ENCODE assay signal across 14 mouse cellular contexts in the genomic region with DNA sequence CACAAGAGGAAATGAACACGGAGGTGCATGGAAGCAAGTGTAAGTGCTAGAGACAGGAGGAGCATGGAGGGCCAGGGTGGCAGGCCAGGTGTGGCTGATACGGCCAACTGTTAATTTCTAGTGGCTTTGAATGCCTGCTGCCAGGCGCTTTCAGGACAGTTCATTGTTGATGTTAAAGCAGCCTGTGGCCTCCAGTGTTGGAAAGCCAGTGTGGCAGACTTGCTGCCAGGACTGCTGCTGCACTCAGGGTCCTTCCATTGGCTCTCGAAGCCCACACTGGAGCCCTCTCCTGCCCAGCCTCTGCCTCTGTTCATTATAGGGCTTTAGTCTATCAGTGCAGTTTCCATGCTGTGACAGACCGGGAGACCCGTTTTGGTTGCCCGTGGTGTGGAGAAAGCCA. TPM values are rescaled to one million over a fixed set of nuclear protein-coding genes. Genes with fewer than 3 reads are reported as not detected.
DNase-seq lines count a peak whose midpoint lies in the region; ATAC-seq and TF ChIP-seq lines count a peak whose summit lies in the region.
"Had no signal": no experiment of that assay in that cellular context is flagged by ENCODE, and none has a peak within 500 bp of the region (broad histone marks: within the 10 kb centered on the region; RNA-seq: fewer than 3 reads in every experiment).

No protein-coding gene starts in this region.

- H3K4me1 ChIP-seq in heart, adult 2 months (ENCODE audit: control insufficient read depth, insufficient read depth, low read length), result peaks cover 50% of the 10 kb centered on the region
- peaks cover 88% of the 10 kb centered on the region for H3K4me1 ChIP-seq in hindbrain, embryonic 12.5 days
- H3K4me1 ChIP-seq in hindbrain, embryonic 11.5 days (replicated peaks; ENCODE audit: control insufficient read depth, insufficient read depth, low read length), result peaks cover 14% of the 10 kb centered on the region
- peaks cover 22% of the 10 kb centered on the region for H3K4me1 ChIP-seq in midbrain, postnatal 0 days (ENCODE audit: insufficient read depth, low read length)
- peaks cover 33% of the 10 kb centered on the region for H3K4me1 ChIP-seq in midbrain, embryonic 11.5 days (ENCODE audit: control insufficient read depth, insufficient read depth, low read length)
- peaks cover 16% of the 10 kb centered on the region; the same call in 1 of the 2 replicates for H3K4me1 ChIP-seq in stomach, postnatal 0 days (replicated peaks; ENCODE audit: control insufficient read depth, insufficient read depth)

- peak overlapping the region; percentile 27; the same call in 1 of the 2 replicates for H3K27ac ChIP-seq in heart, adult 2 months
- H3K27ac ChIP-seq in hindbrain, embryonic 12.5 days, result no peak overlapping the region
- no peak overlapping the region for H3K27ac ChIP-seq in hindbrain, embryonic 11.5 days (ENCODE audit: low read depth, low read length)
- no peak overlapping the region for H3K27ac ChIP-seq in midbrain, postnatal 0 days (ENCODE audit: low read depth, low read length)
- no peak overlapping the region for H3K27ac ChIP-seq in midbrain, embryonic 11.5 days (ENCODE audit: low read depth, low read length)
- no peak overlapping the region for H3K27ac ChIP-seq in stomach, postnatal 0 days (replicated peaks)

- no peak for TF ChIP-seq EP300 in heart, adult 2 months (IDR thresholded peaks at IDR 0.05; ENCODE audit: insufficient read depth, low read depth, low read length)
- TF ChIP-seq EP300 in stomach, postnatal 0 days (optimal IDR thresholded peaks at IDR 0.05), result no peak

- no peak for TF ChIP-seq CTCF in heart, adult 2 months (IDR thresholded peaks at IDR 0.05)
- no peak for TF ChIP-seq CTCF in midbrain, postnatal 0 days (IDR thresholded peaks at IDR 0.05)
- TF ChIP-seq CTCF in stomach, postnatal 0 days (IDR thresholded peaks at IDR 0.05; ENCODE audit: low read depth), result no peak

- no peak for ATAC-seq in hindbrain, embryonic 12.5 days (ENCODE audit: low FRiP score)
- no peak for ATAC-seq in hindbrain, embryonic 11.5 days (ENCODE audit: low FRiP score)
- ATAC-seq in midbrain, postnatal 0 days (ENCODE audit: low FRiP score), result no peak
- ATAC-seq in midbrain, embryonic 11.5 days (ENCODE audit: low FRiP score), result no peak
- ATAC-seq in stomach, postnatal 0 days (ENCODE audit: low FRiP score, low TSS enrichment), result peak; percentile 4; the same call in 1 of the 2 replicates
- ATAC-seq: intestine, postnatal 0 days; lung, postnatal 0 days had no signal

- peak in 1 of 2 experiments; percentile 35 for DNase-seq in heart, adult 2 months
- no peak for DNase-seq in heart, postnatal 10 days
- DNase-seq in hindbrain, embryonic 11.5 days (ENCODE audit: low spot score), result no peak
- peak; percentile 55 for DNase-seq in midbrain, postnatal 0 days (ENCODE audit: low spot score)
- DNase-seq in midbrain, embryonic 11.5 days (ENCODE audit: low spot score, missing footprints), result no peak
- DNase-seq in stomach, postnatal 0 days (ENCODE audit: low spot score), result no peak
- DNase-seq: cerebellum, adult 18-20 months; liver; midbrain, embryonic 14.5 days; right cerebral cortex, adult 18-20 months; thymus, postnatal 25 days had no signal

- H3K27me3 ChIP-seq in heart, adult 2 months (ENCODE audit: control insufficient read depth, insufficient read depth, low read length), result no peaks in the 10 kb centered on the region
- H3K27me3 ChIP-seq in hindbrain, embryonic 12.5 days, result no peaks in the 10 kb centered on the region
- H3K27me3 ChIP-seq in hindbrain, embryonic 11.5 days (ENCODE audit: control insufficient read depth, insufficient read depth, low read length), result no peaks in the 10 kb centered on the region
- no peaks in the 10 kb centered on the region for H3K27me3 ChIP-seq in midbrain, postnatal 0 days (ENCODE audit: insufficient read depth, low read length)
- no peaks in the 10 kb centered on the region for H3K27me3 ChIP-seq in midbrain, embryonic 11.5 days (ENCODE audit: control insufficient read depth, insufficient read depth, low read length)
- no peaks in the 10 kb centered on the region for H3K27me3 ChIP-seq in stomach, postnatal 0 days (ENCODE audit: control insufficient read depth, insufficient read depth, low read length)

- intact Hi-C loops in heart, adult 2 months (cut with DNase I), result no loop called here
- intact Hi-C loops in heart, postnatal 10 days (cut with DNase I), result no loop called here

- no peaks in the 10 kb centered on the region for H3K9me3 ChIP-seq in hindbrain, embryonic 12.5 days (replicated peaks)
- H3K9me3 ChIP-seq in hindbrain, embryonic 11.5 days (ENCODE audit: control insufficient read depth, low read length), result no peaks in the 10 kb centered on the region
- no peaks in the 10 kb centered on the region for H3K9me3 ChIP-seq in midbrain, postnatal 0 days (ENCODE audit: low read length)
- H3K9me3 ChIP-seq in midbrain, embryonic 11.5 days (ENCODE audit: control insufficient read depth, low read length), result no peaks in the 10 kb centered on the region
- no peaks in the 10 kb centered on the region for H3K9me3 ChIP-seq in stomach, postnatal 0 days (ENCODE audit: control insufficient read depth, low read length)

- 35% methylated on average over 7 of the region's 7 CpGs for WGBS in heart, adult 2 months
- WGBS in hindbrain, embryonic 12.5 days, result 65% methylated on average over 7 of the region's 7 CpGs
- WGBS in hindbrain, embryonic 11.5 days, result 68% methylated on average over 7 of the region's 7 CpGs
- 48% methylated on average over 7 of the region's 7 CpGs for WGBS in midbrain, postnatal 0 days
- 66% methylated on average over 7 of the region's 7 CpGs for WGBS in midbrain, embryonic 11.5 days
- whole genome bisulfite sequencing in stomach, postnatal 0 days, result 46% methylated on average over 7 of the region's 7 CpGs

- H3K4me2 ChIP-seq in hindbrain, embryonic 12.5 days (replicated peaks), result no peak overlapping the region
- no peak overlapping the region for H3K4me2 ChIP-seq in hindbrain, embryonic 11.5 days (replicated peaks; ENCODE audit: low read depth, low read length)
- no peak overlapping the region for H3K4me2 ChIP-seq in midbrain, postnatal 0 days (ENCODE audit: low read depth, low read length, poor library complexity, severe bottlenecking)
- H3K4me2 ChIP-seq in midbrain, embryonic 11.5 days, result no peak overlapping the region
- no peak overlapping the region for H3K4me2 ChIP-seq in stomach, postnatal 0 days (replicated peaks; ENCODE audit: low read depth)

- H3K4me3 ChIP-seq in heart, adult 2 months, result no peak overlapping the region
- no peak overlapping the region for H3K4me3 ChIP-seq in hindbrain, embryonic 12.5 days
- no peak overlapping the region for H3K4me3 ChIP-seq in hindbrain, embryonic 11.5 days (ENCODE audit: low read depth, low read length)
- no peak overlapping the region for H3K4me3 ChIP-seq in midbrain, postnatal 0 days (ENCODE audit: low read depth, low read length)
- H3K4me3 ChIP-seq in midbrain, embryonic 11.5 days (ENCODE audit: low read depth, low read length), result no peak overlapping the region
- H3K4me3 ChIP-seq in stomach, postnatal 0 days (ENCODE audit: low read depth, low read length), result no peak overlapping the region

- H3K79me2 ChIP-seq in heart, adult 2 months (replicated peaks; ENCODE audit: control insufficient read depth, insufficient read depth, low read length), result peaks cover 19% of the 10 kb centered on the region

- no peak overlapping the region for H3K9ac ChIP-seq in heart, adult 2 months (ENCODE audit: low read depth, low read length)
- 0 out of 2 replicates have a peak overlapping the region, but pooled peaks have one; percentile 6 for H3K9ac ChIP-seq in hindbrain, embryonic 12.5 days
- H3K9ac ChIP-seq in hindbrain, embryonic 11.5 days (ENCODE audit: low read depth, low read length), result no peak overlapping the region
- H3K9ac ChIP-seq in midbrain, postnatal 0 days (replicated peaks; ENCODE audit: low read length, poor library complexity, severe bottlenecking), result no peak overlapping the region
- H3K9ac ChIP-seq in midbrain, embryonic 11.5 days (ENCODE audit: low read length), result no peak overlapping the region
- no peak overlapping the region for H3K9ac ChIP-seq in stomach, postnatal 0 days (ENCODE audit: low read length)

- no peak for TF ChIP-seq POLR2A in heart, adult 2 months (IDR thresholded peaks at IDR 0.05; ENCODE audit: insufficient read depth, low read depth, low read length)

- H3K36me3 ChIP-seq in heart, adult 2 months (ENCODE audit: control insufficient read depth, insufficient read depth, low read length), result peaks cover 18% of the 10 kb centered on the region
- H3K36me3 ChIP-seq in hindbrain, embryonic 12.5 days, result peaks cover 6% of the 10 kb centered on the region; the same call in 1 of the 2 replicates
- H3K36me3 ChIP-seq in hindbrain, embryonic 11.5 days (ENCODE audit: control insufficient read depth, insufficient read depth, low read length), result no peaks in the 10 kb centered on the region
- no peaks in the 10 kb centered on the region; the same call in 1 of the 2 replicates for H3K36me3 ChIP-seq in midbrain, postnatal 0 days (ENCODE audit: insufficient read depth, low read length)
- H3K36me3 ChIP-seq in midbrain, embryonic 11.5 days (ENCODE audit: control insufficient read depth, insufficient read depth, low read length), result peaks cover 2% of the 10 kb centered on the region; the same call in 1 of the 2 replicates
- H3K36me3 ChIP-seq in stomach, postnatal 0 days (ENCODE audit: control insufficient read depth, insufficient read depth, low read length), result no peaks in the 10 kb centered on the region

RNA-seq across cellular contexts. Expression of a gene that starts 30.3 kb away (rescaled TPM):
- 100 to 1,000 TPM; 129 to 134 TPM for total RNA-seq in heart, adult 2 months (2021)
- 85.2 and 133 TPM in 2 replicates for polyA plus RNA-seq in heart, adult 2 months (2012; rRNA removed)
- 100 to 1,000 TPM; 187 to 216 TPM for total RNA-seq in heart, postnatal 10 days (2021)
- polyA plus RNA-seq in hindbrain, embryonic 12.5 days (2016; fragmentation: Nextera tagmentation; extraction: Ambion mirVana), result 65.6 and 66.2 TPM in 2 replicates
- 42.3 and 68.2 TPM in 2 replicates for polyA plus RNA-seq in hindbrain, embryonic 11.5 days (2014; fragmentation: Nextera tagmentation; extraction: Ambion mirVana)
- 185 and 191 TPM in 2 replicates for total RNA-seq in midbrain, postnatal 0 days (2014; rRNA removed)
- 16.0 and 30.6 TPM in 2 replicates for polyA plus RNA-seq in midbrain, postnatal 0 days (2015; fragmentation: Nextera tagmentation; extraction: Ambion mirVana)
- 30.7 and 33.7 TPM in 2 replicates for polyA plus RNA-seq in midbrain, embryonic 11.5 days (2014; fragmentation: Nextera tagmentation; extraction: Ambion mirVana)
- 8.5 and 10.1 TPM in 2 replicates for polyA plus RNA-seq in stomach, postnatal 0 days (2015; fragmentation: Nextera tagmentation; extraction: Ambion mirVana)
